Mouse (Mus musculus): Measurements from ENCODE around the gene Mdga2.
A peak's percentile ranks its signal among the peaks of the same experiment; 100 is the strongest.

Mdga2 gene

DNA sequence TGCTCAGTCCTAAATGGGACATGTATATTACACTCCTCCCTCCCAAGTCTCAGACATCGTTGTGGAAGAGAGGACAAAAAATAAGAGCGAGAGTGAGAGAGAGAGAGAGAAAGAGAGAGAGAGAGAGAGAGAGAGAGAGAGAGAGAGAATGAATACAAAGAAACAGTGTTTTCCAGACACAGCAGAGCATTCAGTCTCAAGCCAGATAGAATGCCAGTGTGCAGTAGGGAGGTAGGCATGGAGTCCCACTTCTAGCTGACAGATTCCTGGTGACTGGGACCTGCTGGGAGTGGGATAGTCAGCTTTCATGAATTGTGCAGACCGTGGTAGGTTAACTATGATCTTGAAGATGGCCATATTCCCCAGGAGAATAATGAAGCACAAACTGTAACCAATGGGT lies 542.8 kb downstream of the Mdga2 start:
- DNase-seq = no peak

DNA sequence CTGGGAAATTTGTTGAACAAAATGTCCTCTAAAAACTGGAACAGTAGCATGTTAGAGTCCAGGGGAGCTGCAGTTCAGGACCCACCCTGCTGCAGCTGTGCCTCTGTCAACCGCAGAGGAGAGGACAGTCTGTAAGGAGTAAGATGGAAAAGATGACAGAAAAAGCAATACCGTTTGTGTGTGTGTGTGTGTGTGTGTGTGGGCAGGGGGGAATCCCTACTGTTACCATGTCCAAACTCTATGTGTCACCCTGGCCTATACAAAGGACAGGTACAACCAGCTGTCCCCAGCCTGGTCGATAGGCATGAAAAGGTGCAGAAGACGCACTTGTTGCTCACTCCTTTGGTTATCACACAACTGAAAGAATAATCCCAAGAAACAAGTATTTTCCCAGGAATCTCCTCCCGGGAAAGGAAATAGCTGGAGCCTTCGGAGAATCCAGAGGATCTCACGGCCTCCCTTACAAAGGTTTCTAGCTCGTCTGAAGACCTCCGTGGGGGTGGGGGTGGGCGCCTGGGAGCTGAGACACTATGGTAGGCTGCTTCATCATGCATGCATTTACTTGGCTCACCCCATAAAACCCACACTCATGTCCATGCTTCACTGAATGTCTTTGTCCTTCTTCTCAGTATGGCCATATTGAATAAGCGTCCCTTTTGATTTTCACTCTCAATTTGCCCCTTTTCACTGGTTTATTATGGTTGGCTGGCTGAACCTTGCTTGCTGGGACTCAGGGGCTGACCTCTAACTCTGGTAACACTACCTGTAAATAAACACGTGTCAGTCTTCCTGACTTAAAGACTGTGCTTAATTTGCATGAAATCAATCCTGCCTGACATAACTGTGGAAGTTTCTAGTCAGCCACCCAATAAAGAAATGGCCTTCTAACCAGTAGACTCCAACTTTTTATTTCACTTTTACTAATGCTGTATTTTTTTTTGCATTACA lies 573.5 kb downstream of the Mdga2 start:
- no peak for DNase-seq

DNA sequence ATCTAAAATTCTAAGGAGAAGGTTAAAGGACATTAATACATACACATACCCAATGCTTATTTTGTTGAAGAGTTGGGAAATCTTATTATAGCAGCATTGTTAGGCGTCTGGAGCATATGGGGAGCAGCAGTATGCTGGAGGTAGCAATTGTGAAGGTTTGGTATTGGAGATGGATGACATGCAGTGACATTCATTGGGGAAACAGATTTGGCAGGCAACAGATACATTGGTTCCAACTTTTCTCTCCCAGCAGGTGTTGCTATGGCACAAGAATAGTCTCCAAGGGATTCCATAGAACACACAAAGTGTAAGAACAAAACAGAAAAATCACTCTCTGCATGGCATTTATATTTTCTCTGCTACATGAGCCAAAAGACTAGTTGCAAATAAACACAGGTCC lies 581.9 kb downstream of the Mdga2 start:
- DNase-seq = peak; percentile 45 to 52

DNA sequence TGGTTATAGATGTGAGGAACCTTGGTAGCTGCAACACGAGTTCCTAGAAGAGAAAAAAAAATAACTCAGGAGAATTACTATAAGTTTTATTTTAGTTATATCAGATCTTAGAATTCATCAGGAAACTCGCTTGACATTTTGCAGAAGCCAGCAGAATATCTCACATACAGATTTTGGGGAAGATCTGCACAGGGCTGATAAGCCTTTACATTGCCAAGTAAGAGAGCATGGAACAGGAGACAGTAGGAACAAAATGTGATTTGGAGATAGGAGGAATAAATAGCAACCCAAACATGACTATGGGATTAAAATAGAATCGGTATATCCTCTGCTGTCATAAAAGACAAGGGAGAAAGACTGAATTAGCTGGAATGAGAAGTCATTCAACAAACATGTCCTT lies 602.4 kb downstream of the Mdga2 start:
- DNase-seq = no peak

DNA sequence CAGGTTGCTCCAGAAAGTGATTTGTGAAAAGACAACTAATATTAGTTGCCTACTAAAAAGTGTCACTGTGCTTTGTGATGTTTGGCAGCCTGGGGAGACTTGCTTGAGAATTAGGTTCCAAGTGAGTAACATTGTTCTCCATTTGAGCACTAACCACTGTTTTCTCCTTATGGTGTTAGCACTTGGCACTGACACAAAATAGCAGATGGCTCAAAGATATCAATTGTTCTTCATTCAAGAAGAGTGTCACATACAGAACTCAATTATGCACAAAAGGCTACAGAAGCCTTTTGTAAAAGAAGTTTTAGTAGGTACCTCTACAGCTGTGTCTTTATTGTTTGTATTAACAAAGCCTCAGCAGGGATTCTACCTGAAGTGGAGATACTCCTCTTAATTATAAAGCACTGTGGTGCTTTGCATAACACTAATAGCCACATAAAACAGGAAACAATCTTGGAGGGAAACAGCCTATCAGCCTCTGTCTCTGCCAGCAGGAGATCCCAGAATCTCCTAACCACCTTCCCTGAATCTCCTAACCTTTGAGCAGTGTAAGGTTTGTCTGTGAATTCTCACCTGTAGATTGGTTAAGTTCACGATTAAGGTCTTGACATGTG lies 630.6 kb downstream of the Mdga2 start:
- peak in 1 of 2 experiments; percentile 4 for DNase-seq

DNA sequence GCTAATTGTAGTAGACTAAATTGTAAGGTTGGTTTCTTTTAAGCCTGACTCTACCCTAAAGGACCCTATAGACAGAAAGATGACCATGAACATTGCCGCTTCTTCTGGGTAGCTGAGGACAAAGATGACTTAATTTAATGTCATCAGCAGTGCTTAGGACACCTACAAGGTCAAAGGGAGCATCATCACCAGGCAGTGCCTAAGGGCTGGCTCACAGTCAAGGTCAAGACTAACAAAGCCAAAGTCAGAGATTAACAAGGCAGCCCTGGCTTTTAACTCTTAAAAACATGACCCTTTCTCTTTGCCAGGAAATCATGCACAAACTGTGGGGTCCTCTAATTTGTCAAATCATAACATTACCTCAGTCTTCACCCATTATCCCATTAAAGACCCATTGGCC lies 657.0 kb downstream of the Mdga2 start:
- no peak for DNase-seq

DNA sequence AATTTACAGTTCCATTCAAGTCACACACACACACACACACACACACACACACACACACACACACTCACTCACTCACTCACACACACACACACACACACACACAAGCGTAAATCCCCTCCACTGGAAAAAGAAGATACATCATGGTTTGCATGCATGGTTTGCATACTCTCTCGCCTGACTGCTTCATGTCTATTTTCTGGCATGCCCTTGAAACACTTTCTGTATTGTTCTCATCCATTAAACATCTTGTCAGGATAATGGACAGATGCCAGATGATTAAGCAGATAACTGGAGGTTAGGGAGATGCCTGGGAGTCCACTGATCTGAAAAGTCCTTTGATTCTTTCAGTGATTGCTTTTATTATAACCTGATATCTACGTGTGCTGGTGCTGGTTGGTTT lies 665.5 kb downstream of the Mdga2 start:
- no peak for DNase-seq

DNA sequence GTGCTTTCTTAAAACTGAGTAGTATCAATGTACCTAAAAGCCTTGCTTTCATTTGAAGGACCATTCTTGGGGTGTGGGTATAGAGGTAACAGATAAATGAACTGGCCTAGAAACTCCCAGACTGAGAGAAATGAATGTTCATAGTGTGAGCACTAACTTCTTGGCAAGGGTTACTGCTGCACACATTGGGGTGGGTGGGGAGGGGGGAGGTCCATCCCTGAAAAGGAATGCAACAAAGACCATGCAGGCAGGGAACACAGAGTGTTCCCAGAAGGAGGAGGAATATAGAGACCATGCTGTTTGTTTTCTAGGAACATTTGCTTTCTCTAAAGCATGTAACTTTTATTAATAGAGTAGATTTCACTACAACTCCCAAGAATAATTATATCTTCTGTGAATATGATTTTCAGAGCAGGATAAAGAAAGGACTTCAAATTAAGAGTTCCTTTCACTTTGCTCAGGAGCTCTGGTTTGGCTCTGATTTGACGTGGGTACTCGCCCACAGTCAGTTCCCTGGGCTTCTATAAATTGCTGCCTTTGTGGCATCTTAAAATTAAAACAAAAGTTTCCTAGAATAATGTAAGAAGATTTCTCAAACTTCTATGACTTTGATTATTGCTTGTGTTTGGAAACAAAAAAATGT lies 666.0 kb downstream of the Mdga2 start:
- no peak for DNase-seq

DNA sequence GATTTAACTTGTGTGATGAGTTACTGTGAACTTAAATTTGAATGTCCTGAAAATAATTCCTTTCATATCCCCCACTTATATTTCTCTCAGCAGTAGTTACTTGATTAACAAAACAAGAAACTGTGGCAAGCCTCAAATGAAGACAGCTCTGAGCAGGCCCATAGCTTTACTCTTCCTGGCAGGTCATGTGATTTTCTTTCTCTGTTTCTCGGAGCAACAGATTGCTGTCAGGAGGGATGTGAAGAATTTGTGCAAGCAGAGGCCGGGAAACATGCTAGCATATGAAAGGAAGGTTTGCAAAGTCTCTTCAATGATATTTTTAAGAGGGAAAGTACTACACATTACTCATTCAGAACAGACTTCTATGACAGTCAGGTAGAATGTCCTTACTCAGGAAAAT lies 697.4 kb downstream of the Mdga2 start:
- no peak for DNase-seq

DNA sequence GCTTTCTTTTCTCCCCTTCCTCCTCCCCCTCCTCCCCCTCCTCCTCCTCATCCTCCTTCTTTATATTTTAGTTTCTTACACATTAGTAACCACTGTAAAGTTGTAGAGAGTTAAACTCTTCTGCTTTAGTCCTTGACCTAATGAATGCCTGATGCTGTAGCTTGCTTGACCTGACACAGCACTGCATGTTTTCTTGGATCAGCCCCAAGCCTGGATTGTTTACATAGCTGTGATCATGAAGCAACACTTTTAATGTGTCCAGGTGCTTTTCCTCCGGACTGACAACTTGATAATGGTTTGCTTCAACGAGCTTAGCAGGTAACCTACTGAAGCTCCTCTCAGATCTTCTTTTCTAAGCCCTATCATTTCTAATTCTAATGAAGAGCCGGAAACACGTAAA lies 723.1 kb downstream of the Mdga2 start:
- DNase-seq = no peak

DNA sequence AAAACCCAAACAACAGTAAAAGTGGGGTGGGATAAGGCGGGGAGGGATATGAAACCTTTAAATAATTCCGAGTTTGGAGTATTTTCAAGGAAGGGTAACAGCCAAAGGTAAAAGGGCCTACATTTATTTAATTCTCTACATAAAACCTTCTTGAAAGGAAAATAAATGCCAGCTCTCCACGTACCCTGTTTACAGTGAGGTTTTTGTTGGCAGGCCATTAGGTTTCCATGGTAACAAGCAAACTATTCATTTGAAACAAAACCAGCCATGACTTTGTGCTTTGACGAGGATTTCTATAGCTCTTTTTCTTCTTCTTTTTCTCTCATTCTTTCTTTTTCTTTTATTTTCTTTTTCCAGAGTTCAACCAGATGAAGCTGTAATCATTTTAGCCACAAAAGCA lies 751.5 kb downstream of the Mdga2 start:
- no peak for DNase-seq

DNA sequence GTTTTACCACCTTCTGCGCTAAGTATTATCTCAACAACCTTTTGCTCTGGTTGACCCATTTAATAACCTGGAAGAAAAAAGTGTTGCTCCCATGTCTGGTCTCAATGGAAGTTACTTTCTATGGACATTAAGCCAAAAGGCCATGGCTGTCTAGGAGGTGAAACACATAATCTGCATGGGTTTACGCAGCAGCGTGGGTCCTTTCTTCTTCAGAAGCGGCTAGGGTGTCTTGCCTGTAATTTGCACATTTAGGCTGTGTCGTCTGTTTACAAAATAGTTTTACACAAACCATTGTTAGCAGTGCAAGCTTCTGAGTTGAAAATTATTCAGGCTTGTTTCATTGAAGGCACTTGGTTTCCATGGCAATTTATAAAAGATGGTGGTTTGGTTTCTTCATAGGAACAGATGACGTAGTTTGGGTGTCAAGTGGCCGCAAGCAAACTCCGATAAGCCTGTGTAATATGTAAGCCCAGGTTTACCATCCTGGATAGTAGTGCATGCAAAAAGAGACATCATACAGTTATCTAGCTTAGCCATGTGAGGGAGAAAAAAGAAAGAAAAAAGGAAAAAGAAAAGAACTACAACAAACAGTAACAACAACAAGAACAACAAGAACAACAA lies 752.0 kb downstream of the Mdga2 start:
- no peak for DNase-seq

DNA sequence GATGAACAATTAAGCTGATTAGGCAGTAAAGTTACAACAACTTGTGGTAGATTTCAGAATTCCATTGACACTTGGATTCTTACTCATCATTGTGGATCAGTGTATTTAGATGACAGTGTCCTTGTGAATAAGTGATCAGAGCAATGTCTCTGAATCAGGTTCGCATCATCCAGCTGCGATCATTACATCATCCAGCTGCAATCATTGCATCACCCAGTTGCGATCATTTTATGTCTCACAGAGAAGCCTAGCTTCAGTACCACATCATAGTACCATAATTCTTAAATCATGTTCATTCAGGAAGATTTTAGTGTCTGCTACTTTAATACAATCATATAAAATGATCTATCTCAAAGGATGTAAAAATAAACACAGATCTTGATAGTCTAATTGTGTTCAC lies 756.8 kb downstream of the Mdga2 start:
- DNase-seq = no peak

DNA sequence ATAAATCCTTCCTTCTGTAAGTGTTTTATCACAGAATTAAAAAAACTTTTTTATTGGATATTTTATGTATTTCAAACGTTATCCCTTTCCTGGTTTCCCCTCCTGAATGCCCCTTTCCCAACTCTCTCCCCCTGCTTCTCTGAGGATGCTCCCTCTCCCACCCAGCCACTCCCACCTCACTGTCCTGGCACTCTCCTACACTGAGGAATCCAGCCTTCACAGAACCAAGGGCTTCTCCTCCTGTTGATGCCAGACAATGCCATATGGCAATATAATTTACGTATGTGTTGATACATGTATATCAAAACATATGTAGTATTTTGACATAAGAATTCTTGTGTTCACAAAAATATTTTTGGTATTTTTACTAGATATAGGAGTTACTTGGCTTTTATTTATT lies 779.0 kb downstream of the Mdga2 start:
- DNase-seq = no peak

All from cerebellum, postnatal 25 days (tissue).